Mouse (Mus musculus): ENCODE data around the gene Zbtb9.

- TF ChIP-seq CTCF (IDR thresholded peaks at IDR 0.05 in 2 of 3, conservative IDR thresholded peaks at IDR 0.05 in 1 of 3; ENCODE audit: control insufficient read depth in 1 of 3, insufficient read depth in 1 of 3, low read depth in 2 of 3, low read length in 3 of 3, poor library complexity in 1 of 3, severe bottlenecking in 1 of 3) (no peak), MAX (IDR thresholded peaks at IDR 0.05; ENCODE audit: low read length) (no peak), ZMIZ1 (IDR thresholded peaks at IDR 0.05; ENCODE audit: low read depth, low read length) (no peak)
Observed at GRCm38 (mm10) chr17:26936921-26937695, 35.9 kb upstream of the Zbtb9 start.
